Mouse (Mus musculus): ENCODE data around the gene Prss38.

Prss38 gene

DNA sequence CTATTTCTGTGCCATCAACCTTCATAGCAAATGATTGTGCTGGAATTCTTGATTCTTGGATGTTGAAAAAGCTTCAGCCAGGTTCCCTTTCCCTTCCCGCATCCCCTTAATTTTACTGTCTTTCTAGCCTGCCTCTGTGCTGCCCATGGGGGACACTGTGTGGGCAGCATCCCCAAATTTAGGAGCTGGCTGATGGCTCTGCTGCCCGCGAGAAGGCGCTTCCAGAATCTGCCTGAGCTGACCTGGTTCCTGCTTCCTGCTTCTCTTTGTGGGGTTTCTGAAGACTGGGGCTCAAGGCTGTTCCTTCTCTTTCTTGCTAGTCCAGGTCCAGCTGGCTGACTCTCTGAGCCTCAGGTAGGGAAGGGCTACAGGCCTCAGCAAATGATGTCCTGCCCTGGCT lies 20.7 kb downstream of the Prss38 start:
- no peak for DNase-seq (ENCODE audit: low read depth, low spot score)
- no peaks in the 10 kb centered on the region for H3K36me3 ChIP-seq (ENCODE audit: control insufficient read depth, insufficient read depth, low read length, poor library complexity, severe bottlenecking)
- no peaks in the 10 kb centered on the region for H3K27me3 ChIP-seq (ENCODE audit: control insufficient read depth, insufficient read depth, low read length, poor library complexity, severe bottlenecking)

GRCm38 (mm10) chr11:59350326-59350725 lies 25.1 kb downstream of the Prss38 start:
- no peak for DNase-seq (ENCODE audit: low read depth, low spot score)
- H3K27me3 ChIP-seq (ENCODE audit: control insufficient read depth, insufficient read depth, low read length, poor library complexity, severe bottlenecking): no peaks in the 10 kb centered on the region
- no peaks in the 10 kb centered on the region for H3K36me3 ChIP-seq (ENCODE audit: control insufficient read depth, insufficient read depth, low read length, poor library complexity, severe bottlenecking)

DNA sequence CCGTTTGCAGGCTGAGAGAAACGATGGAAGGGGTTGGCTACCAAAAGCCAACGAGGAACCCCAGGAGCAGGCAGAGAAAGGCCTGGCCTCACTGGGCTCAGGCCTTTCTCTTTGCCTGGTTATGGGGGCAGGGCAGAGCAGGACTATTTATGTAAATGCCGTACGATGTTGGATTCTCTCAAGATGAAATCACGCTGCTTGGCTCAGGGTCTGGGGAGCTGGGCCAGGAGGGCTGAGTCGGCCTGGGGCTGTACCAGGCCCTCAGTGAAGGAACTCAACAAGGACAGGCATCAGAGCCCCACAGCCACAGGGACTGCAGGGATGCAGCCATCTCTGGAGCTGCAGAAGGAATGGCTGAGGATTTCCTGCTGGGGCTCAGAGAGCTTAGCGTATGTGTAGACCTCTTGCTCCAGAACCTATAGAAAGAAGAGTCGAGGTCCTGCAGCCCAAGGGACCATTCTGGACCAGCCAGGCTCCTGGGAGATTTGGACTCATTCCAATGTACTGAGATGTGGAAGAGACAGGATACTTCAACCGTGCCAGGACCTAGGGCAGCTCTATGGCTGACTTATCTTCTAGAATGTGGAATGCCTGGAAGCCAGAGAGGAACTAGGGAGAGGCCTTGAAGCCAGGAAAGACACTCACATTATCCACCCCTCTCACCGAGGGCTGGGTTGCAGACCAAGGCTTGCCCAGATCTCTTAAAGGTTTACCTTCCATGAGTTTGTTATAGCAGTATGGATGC lies 29.1 kb downstream of the Prss38 start:
- no peak for DNase-seq (ENCODE audit: low read depth, low spot score)

GRCm38 (mm10) chr11:59342956-59343355 lies 32.5 kb downstream of the Prss38 start:
- no peak for DNase-seq (ENCODE audit: low read depth, low spot score)
- H3K27me3 ChIP-seq (ENCODE audit: control insufficient read depth, insufficient read depth, low read length, poor library complexity, severe bottlenecking): no peaks in the 10 kb centered on the region
- no peaks in the 10 kb centered on the region for H3K36me3 ChIP-seq (ENCODE audit: control insufficient read depth, insufficient read depth, low read length, poor library complexity, severe bottlenecking)

More for the DNA sequence above, 29.1 kb downstream of the Prss38 start:
- H3K27me3 ChIP-seq (ENCODE audit: control insufficient read depth, insufficient read depth, low read length, poor library complexity, severe bottlenecking): no peaks in the 10 kb centered on the region
- no peaks in the 10 kb centered on the region for H3K36me3 ChIP-seq (ENCODE audit: control insufficient read depth, insufficient read depth, low read length, poor library complexity, severe bottlenecking)

GRCm38 (mm10) chr11:59338736-59339120 lies 36.7 kb downstream of the Prss38 start:
- no peak for DNase-seq (ENCODE audit: low read depth, low spot score)
- no peaks in the 10 kb centered on the region for H3K27me3 ChIP-seq (ENCODE audit: control insufficient read depth, insufficient read depth, low read length, poor library complexity, severe bottlenecking)
- no peaks in the 10 kb centered on the region for H3K36me3 ChIP-seq (ENCODE audit: control insufficient read depth, insufficient read depth, low read length, poor library complexity, severe bottlenecking)

- Histone ChIP-seq H3K36me3 (ENCODE audit: control insufficient read depth, insufficient read depth, low read length, poor library complexity, severe bottlenecking) (no peaks in the 10 kb centered on the region), H3K27me3 (ENCODE audit: control insufficient read depth, insufficient read depth, low read length, poor library complexity, severe bottlenecking) (no peaks in the 10 kb centered on the region)
- DNase-seq (ENCODE audit: low read depth, low spot score): no peak
These were observed 37.3 kb downstream of the Prss38 start for GRCm38 (mm10) chr11:59337955-59338735.

GRCm38 (mm10) chr11:59336381-59336780 lies 39.1 kb downstream of the Prss38 start:
- DNase-seq (ENCODE audit: low read depth, low spot score): no peak
- Histone ChIP-seq H3K27me3 (ENCODE audit: control insufficient read depth, insufficient read depth, low read length, poor library complexity, severe bottlenecking) (no peaks in the 10 kb centered on the region), H3K36me3 (ENCODE audit: control insufficient read depth, insufficient read depth, low read length, poor library complexity, severe bottlenecking) (no peaks in the 10 kb centered on the region)

GRCm38 (mm10) chr11:59335942-59336341 lies 39.5 kb downstream of the Prss38 start:
- no peak for DNase-seq (ENCODE audit: low read depth, low spot score)
- Histone ChIP-seq H3K27me3 (ENCODE audit: control insufficient read depth, insufficient read depth, low read length, poor library complexity, severe bottlenecking) (no peaks in the 10 kb centered on the region), H3K36me3 (ENCODE audit: control insufficient read depth, insufficient read depth, low read length, poor library complexity, severe bottlenecking) (no peaks in the 10 kb centered on the region)

DNA sequence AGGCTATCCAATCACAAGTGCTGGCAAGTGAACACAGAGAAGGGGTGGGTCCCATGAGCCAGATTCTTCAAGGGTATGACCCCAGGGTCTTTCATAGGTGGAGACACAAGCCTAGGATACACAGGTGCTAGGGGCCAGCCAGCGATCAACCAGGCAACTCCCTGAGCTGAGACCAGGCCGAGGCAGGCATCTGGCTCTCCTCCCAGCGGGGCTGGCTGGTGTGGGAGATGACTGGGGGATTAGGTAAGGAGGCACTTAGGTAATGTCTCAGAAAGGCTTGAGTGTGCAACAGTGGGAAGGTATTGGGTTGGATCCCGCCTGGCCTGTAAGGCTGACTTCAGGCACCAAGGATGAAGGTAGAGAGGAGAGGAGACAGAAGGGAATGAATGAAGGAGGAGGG lies 40.3 kb downstream of the Prss38 start:
- Histone ChIP-seq H3K27me3 (ENCODE audit: control insufficient read depth, insufficient read depth, low read length, poor library complexity, severe bottlenecking) (no peaks in the 10 kb centered on the region), H3K36me3 (ENCODE audit: control insufficient read depth, insufficient read depth, low read length, poor library complexity, severe bottlenecking) (no peaks in the 10 kb centered on the region)
- no peak for DNase-seq (ENCODE audit: low read depth, low spot score)

DNA sequence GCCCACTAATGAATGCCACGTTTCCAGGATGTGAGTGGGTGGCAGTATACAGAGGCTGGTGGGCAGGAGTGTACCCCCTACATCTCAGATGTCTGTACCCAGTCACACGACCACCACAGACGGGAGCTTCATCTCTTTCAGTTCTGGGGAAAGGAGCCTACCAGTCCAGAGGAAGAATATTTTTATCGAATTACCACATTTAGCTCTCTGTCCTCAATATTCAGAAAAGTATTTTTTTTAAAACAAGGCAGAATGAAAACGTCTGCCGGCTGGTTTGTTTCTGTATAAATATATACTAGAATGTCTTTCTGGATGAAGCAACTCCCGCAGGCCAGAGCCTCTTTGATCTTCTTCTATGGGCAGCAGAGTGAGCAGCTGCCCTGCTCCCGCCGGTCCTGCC lies 42.5 kb downstream of the Prss38 start:
- Histone ChIP-seq H3K27me3 (ENCODE audit: control insufficient read depth, insufficient read depth, low read length, poor library complexity, severe bottlenecking) (no peaks in the 10 kb centered on the region), H3K36me3 (ENCODE audit: control insufficient read depth, insufficient read depth, low read length, poor library complexity, severe bottlenecking) (no peaks in the 10 kb centered on the region)
- DNase-seq (ENCODE audit: low read depth, low spot score): no peak

- no peaks in the 10 kb centered on the region for H3K36me3 ChIP-seq (ENCODE audit: control insufficient read depth, insufficient read depth, low read length, poor library complexity, severe bottlenecking)
- DNase-seq (ENCODE audit: low read depth, low spot score): no peak
- no peaks in the 10 kb centered on the region for H3K27me3 ChIP-seq (ENCODE audit: control insufficient read depth, insufficient read depth, low read length, poor library complexity, severe bottlenecking)
These were observed 44.1 kb downstream of the Prss38 start for GRCm38 (mm10) chr11:59331167-59331869.

- Histone ChIP-seq H3K36me3 (ENCODE audit: control insufficient read depth, insufficient read depth, low read length, poor library complexity, severe bottlenecking) (no peaks in the 10 kb centered on the region), H3K27me3 (ENCODE audit: control insufficient read depth, insufficient read depth, low read length, poor library complexity, severe bottlenecking) (no peaks in the 10 kb centered on the region)
- peak; percentile 58 for DNase-seq (ENCODE audit: low read depth, low spot score)
These were observed 44.9 kb downstream of the Prss38 start for GRCm38 (mm10) chr11:59330560-59330959.

GRCm38 (mm10) chr11:59329616-59330015 lies 45.8 kb downstream of the Prss38 start:
- DNase-seq (ENCODE audit: low read depth, low spot score): no peak
- H3K27me3 ChIP-seq (ENCODE audit: control insufficient read depth, insufficient read depth, low read length, poor library complexity, severe bottlenecking): no peaks in the 10 kb centered on the region

DNA sequence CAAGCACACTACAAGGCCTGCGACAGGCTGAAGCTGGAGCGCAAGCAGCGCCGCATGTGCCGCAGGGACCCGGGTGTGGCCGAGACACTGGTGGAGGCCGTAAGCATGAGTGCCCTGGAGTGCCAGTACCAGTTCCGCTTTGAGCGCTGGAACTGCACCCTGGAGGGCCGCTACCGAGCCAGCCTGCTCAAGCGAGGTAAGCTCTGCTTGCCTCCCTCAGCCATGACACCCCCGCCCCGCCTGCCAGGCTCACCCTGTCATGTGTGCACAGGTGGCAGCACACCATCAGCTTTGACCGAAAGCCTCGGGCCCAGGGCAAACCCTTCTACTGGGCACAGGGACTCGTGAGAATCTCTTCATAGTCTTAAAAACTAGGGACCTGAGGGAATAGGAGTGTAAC lies 47.8 kb downstream of the Prss38 start:
- DNase-seq (ENCODE audit: low read depth, low spot score): no peak
- Histone ChIP-seq H3K27me3 (ENCODE audit: control insufficient read depth, insufficient read depth, low read length, poor library complexity, severe bottlenecking) (no peaks in the 10 kb centered on the region), H3K36me3 (ENCODE audit: control insufficient read depth, insufficient read depth, low read length, poor library complexity, severe bottlenecking) (no peaks in the 10 kb centered on the region)

More at GRCm38 (mm10) chr11:59329616-59330015, 45.8 kb downstream of the Prss38 start:
- no peaks in the 10 kb centered on the region for H3K36me3 ChIP-seq (ENCODE audit: control insufficient read depth, insufficient read depth, low read length, poor library complexity, severe bottlenecking)

DNA sequence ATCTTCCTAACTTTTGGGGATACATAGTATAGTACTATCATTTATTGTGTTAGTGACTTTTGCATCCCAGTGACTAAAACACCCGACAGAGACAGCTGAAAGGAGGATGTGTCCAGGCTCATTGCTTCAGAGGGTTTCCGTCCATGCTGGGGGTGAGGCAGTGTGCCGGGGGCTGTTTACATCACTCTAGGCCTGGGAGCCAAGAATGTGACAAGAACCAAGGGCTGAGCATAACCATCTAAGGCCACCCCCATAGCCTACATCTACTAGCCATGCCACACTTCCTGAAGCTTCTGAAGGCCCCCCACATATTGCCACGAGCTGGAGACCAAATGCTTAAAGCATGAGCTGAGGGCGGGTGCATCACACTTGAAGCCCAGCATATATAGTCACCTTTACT lies 50.7 kb downstream of the Prss38 start:
- H3K27me3 ChIP-seq (ENCODE audit: control insufficient read depth, insufficient read depth, low read length, poor library complexity, severe bottlenecking): no peaks in the 10 kb centered on the region
- no peak for DNase-seq (ENCODE audit: low read depth, low spot score)
- no peaks in the 10 kb centered on the region for H3K36me3 ChIP-seq (ENCODE audit: control insufficient read depth, insufficient read depth, low read length, poor library complexity, severe bottlenecking)

Measured in splenic B cell, adult 2 months (primary cell).